Mouse (Mus musculus) ovary, postnatal 36 days (tissue): Measurements from ENCODE around the gene Arpc3.

Experiments
- DNase-seq: peaks from one replicate; pipeline ENCODE4 v3.0.0; 2022; ENCODE audit warnings: low spot score, mixed read lengths

Arpc3 gene

DNA sequence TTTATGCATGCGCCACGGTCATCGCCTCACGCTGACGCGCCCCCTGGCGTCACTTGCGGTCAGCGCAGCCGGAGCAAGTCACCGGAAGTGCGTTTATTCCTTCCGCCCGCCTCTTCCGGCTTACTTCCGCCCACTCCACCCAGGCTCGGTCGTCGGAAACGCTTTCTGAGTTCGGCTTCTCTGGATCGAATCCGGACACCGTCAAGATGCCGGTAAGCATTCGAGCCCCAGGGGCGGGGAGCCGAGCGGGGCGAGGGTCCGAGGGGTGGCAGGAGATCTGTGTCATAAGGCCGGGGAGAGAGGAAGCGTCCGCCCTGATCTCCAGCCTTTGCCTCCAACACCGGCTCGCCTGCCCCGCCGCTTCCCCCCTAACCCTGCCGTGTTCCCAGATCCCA, at the start of gene Arpc3:
Gene Arpc3, plus strand, starts transcription at position 93 of the 395 bp plus-strand sequence.
- DNase-seq: peak; percentile 90

DNA sequence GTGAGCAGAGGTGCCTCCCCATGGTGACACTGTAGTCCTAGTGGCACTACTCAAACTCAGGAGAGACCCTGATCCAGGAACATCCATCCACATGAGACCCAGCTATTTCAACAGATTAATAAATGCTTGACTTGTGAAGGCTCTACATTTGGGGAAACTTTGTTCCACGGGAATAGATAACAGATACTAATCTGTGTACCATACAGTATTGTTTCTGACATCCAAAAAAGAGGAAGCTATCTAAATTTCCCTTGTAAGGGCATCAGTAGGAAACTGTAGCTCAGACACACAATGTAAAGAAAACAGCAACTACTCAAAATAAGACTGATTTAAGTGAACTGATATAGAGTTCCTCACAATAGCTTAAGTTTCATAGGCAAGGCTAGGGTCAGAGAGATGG, 48.8 kb upstream of the Arpc3 start:
- no peak for DNase-seq

DNA sequence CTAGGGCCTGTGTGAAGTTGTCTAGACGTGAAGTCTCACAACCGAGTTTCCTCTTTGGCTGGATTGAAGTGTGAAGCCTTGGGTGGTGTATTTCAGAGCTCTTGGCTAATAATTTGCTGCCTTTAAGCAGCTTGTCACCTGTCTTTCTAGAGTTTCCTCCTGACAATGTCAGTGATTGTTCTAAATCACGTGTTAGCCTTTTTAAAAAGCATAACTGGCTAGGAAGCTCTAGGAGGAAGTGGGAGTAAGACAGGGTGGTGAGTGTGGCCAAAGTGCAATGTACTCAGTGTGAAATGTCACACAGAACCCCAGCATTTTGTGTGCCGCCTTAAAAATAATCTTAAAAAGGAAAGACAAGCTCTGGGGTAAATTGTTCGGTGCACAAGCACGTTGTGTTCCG, 47.9 kb upstream of the Arpc3 start:
- no peak for DNase-seq

DNA sequence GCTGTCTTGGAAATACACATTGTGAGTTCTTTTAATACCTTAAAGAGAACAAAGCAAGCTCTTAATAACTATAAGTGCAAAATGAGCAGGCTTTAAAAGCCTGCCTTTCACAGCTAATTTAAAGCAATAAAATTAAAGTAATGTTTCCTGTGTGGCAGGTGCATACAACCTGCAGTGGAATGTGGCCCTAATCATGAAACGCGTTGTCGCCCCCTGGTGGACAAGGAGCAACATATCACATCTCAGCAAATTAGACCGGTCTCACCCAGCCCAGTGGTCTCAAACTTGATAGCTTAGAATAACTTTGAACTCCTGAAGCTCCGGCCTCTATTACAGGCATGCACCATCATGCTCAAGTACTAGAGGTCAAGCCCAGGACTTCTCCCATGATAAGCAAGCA, 47.4 kb upstream of the Arpc3 start:
- DNase-seq: peak; percentile 73

DNA sequence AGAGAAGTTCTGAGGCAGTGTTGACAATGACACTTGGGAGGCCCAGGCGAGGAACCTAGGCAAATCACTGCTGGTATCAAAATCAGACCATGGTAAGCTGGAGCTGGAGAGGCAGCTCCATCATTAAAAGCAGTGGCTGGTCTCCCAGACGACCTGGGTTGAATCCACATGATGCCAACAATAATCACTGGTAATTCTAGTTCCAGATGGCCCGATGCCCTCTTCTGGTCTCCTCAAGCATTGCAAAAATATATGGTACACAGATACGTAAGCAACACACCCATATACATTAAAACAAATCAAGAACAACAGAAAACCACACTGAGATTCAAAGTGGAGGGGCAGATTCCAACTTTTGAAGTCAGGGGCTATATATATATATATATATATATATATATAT, 45.9 kb upstream of the Arpc3 start:
- DNase-seq: no peak

DNA sequence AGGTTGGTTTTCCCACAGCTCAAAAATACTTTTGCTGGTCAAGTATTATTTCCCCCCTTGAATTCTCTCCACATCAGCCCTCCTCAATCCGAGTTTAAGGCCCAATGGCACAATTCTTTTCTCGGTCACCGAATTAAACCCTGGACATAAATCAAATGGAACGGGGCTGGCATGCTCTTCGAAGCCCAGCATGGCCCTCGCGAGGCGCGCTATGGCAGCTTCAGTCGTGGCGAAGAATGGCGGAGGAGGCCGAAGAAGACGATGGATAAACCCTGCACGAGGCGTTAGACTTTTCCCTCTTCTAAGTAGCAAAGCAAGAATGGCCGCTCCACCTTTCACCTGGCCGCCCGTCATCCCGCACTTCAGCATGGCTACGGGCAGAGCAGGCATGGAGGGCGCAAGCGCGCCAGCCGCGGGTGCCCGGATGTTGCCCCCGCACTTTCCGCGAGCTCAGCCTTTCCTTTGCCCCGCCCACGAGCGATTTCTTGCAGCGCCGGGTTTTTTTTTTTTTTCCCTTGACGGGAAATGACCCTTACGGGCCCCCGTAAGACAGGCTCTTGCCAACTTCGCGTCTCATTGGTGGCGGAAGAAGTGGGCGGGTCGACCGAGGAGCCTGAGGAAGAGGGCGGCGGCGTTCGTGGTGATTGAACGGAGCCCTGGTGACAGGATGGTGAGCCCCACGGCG, 37.7 kb upstream of the Arpc3 start, which contains the start of the genes Rad9b and Vps29:
Gene Rad9b, minus strand, starts transcription at position 427 of the 685 bp plus-strand sequence.
Gene Vps29, plus strand, starts transcription at position 563 of the 685 bp plus-strand sequence.
- DNase-seq: peak; percentile 97

DNA sequence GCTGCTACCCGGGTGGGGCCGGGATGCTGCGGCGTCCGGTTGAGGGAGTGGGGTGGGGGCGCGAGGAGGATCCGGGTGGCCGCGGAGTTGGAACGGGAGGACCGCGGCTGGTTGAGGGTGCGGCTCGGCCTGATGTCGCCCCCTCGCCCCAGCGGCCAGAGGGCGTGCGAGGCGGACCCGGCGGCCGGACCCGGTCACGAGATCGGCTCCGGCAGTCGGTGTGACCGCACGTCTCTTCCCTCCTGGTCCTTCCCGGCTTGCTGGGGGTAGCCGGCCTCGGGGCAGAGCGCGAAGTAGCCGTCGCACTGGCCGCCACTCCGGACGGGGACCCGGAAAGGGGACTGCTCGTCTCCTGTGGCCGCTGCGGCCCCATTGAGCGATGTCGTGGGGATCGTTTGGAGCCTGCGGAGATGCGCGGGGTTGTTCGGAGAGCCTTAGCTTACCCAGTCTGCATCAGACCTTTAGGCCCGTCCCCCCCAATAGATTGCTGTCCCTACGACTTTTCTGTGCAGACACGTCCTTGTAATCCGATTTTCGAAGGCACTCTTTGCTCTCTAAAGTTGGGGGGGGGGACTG, 37.1 kb upstream of the Arpc3 start:
- no peak for DNase-seq

DNA sequence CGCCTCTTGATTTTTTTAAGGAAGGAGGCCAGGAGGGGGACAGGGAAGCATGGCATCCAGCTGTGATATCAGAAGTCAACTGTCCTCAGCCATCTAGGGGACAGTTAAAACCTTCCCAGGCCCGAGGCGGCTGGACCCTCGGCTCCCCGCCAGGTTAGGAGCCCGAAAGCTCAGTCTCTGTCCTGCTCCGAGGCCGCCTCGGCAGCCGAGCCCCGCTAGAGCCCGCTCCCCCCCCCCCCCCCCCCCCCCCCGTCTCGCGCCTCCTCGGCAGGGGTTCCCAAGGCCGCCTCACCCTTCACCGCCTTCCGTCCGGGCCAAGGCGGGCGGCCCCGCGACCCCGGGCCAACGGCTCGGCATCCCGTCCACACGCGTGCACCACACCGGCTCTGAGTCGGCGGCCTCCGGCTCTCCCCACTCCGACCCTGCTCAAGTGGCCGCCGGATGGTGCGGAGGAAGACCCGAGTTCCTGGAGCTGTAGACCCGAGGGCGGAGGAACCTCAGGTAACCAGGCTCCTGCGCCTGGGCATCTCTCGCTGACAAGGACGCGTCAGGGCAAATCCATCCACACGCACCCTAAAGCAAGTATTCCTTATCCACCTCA, 20.0 kb upstream of the Arpc3 start, which contains the start of gene Gpn3:
Gene Gpn3, plus strand, starts transcription at position 286 of the 601 bp plus-strand sequence.
- DNase-seq: no peak

DNA sequence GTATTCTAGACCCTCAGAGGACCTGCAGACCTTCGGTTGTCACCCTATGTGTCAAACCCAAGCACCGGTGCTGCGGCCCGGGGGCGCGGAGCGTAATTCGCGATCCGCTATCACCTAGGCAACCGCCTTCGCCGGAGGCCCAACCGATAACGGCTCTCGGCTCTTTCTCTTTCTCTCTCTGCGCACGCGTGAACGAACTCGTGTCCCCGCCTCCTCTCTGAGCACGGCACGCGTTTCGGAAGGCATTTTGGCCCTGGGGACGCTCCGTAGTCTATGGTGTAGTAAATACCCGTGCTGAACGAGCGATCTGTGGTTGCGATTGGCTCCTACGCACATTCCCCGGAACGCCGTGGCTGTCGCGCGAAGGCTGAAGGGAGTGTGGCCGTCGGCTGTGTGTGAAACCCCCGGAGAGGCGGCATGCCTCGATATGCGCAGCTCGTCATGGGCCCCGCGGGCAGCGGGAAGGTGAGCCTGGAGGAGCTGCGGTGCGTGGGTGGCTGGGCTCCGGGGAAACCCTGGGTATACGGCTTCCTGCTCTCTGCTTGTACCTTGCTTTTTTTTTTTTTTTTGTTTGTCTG, 19.4 kb upstream of the Arpc3 start, which contains the start of gene Fam216a:
Gene Fam216a, minus strand, starts transcription at position 173 of the 578 bp plus-strand sequence.
- DNase-seq: peak; percentile 99

DNA sequence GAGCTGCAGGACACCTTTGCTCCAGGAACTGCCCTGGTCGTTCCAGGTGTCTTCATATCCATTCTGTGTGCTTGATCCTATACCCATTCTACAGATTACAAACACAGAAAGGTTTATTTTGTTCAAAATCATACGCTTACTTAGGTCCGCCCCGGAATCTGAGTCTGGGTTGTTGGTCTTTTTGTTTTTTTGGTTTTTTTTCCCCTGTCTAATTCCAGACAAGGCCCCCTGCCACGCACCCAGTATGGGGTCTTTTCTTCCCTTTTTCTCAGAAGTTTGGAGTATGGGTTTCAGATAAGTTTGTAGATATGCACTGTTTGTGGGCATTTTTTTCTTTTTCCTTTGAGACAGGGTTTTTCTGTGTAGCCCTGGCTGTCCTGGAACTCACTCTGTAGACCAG, 18.8 kb upstream of the Arpc3 start:
- no peak for DNase-seq

DNA sequence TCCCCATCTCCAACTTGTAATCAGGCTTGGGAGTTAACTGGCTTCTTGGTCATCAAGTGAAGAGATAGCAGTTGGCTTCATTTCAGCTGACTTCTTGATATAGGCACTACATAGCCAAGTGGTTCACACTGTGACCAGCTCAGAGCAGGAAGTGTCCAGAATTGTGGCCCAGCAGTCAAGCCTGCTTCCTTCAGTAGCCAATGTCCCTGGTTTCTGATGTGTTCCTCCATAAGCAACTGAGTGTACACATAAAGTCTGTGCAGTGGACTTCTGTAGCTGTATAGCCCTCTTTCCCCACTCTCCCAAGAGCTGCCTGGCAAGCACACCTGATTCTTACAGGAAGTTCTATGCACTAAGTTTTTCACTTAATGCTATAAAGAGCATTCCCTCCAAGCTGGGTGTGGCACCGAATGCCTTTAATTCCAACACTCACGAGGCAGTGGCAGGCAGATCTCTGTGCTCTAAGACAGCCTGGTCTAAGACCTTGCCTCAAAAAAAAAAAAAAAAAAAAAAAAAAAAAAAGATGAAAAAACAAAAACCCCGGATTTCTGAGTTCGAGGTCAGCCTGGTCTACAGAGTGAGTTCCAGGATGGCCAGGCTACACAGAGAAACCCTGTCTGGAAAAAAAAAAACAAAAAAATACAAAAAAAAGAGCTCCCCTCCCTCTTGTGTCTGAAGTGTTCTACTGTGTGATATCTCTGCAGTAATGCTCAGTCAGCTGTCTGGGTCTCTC, 14.4 kb upstream of the Arpc3 start:
- no peak for DNase-seq

DNA sequence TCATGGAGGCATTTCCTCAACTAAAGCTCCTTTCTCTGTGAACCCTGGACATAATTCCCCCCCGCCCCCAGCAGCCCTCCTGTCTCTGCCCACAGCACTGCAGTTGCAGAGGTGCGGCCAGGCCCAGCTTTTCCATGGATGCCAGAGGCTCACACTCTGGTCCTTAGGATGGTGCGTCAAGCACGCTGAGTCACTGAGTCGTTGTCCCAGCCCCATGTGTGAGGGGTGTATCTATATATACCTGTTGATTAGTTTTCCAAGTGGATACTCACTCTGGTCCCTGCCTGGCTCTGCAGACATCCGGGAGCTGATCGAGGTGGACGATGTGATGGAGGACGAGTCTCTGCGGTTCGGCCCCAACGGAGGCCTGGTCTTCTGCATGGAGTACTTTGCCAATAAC, 13.5 kb upstream of the Arpc3 start:
- no peak for DNase-seq

DNA sequence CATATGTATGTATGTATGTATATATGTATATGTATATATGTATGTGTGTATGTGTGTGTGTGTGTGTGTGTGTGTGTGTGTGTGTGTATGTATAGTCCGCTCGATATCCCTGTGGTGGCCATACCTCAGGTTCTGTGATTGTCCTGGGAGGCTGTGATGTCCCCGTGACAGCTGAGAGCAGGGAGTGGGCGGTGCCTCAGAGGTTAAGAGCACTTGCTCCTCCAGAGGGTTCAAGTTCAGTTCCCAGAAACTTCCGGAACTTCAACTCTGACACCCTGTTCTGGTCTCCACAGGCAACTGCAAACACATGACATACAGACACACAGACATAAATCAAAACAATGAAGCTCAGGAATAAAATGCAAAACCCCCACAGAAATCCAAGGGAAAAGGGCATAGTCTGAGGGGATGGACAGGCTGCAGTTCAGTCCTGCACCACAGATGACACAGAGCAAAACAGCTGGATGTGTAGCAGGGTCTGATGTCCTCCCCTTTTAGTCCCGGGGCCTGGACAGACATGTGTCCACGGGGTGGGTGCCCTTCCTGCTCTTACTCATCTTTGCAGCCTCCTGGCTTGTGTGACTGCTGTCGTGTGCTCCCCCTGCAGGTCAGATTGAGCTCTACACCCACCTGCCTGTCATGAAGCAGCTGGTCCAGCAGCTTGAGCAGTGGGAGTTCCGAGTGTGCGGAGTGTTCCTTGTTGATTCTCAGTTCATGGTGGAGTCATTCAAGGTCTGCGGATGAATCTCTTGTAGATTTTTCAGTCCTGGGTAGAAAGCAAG, 12.1 kb upstream of the Arpc3 start:
- DNase-seq: peak; percentile 64

DNA sequence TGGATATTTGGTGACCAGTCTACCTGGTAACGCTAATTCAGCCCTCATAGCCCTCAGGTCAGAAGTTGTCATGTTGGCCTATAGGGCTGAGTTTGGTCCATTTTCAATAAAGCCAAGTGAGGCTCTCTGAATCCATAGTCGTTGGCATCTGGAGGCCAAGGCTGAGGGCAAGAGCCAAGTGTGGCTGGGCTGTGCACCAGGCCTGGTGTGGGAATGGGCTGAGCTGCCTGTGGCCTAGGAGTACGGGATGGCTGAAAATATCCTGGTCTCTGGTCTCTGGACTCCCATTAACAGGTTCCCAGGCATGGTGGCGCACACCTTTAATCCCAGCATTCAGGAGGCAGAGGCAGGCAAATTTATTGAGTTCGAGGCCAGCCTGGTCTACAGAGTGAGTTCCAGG, 1.7 kb upstream of the Arpc3 start:
- DNase-seq: no peak

DNA sequence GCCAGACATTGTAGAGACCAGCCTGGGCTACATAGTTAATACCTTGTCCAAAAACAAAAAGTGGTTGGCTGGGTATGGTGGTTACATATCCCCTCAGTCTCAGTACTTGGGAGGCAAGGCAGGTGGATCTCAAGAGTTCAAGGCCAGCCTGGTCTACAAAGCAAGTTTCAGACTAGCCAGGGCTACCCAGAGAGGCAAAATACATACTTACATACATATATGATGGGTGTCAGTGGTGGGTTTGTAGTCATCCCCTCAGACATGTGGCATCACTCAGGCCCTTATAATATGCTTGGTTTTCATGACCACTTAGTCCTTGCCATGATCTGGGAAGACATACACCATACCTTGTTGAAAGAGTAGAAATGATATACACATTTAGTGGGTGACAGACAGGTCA, 1.0 kb upstream of the Arpc3 start:
- DNase-seq: no peak

DNA sequence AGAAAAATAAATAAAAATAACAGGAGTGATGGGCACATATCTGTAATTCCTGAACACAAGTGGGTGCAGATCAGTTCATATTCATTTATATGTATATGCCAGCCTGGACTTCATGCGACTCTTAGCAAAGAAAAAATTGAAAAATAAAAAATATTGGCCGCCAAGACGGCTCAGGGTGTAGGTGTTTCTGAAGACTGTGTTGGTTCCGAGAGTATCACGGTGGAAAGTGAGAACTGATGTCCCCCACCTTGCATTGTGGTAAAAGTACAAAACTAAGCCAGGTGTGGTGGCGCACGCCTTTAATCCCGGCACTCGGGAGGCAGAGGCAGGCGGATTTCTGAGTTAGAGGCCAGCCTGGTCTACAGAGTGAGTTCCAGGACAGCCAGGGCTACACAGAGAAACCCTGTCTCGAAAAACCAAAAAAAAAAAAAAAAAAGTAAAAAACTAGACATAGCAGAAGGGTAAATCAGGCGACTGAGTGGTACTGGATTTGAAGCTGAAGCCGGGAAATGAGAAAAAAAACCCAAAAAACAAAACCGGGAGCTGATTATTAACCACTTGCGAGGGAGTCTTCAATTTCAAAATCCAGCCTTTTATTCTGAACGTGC, 396 bp upstream of the Arpc3 start:
- no peak for DNase-seq

DNA sequence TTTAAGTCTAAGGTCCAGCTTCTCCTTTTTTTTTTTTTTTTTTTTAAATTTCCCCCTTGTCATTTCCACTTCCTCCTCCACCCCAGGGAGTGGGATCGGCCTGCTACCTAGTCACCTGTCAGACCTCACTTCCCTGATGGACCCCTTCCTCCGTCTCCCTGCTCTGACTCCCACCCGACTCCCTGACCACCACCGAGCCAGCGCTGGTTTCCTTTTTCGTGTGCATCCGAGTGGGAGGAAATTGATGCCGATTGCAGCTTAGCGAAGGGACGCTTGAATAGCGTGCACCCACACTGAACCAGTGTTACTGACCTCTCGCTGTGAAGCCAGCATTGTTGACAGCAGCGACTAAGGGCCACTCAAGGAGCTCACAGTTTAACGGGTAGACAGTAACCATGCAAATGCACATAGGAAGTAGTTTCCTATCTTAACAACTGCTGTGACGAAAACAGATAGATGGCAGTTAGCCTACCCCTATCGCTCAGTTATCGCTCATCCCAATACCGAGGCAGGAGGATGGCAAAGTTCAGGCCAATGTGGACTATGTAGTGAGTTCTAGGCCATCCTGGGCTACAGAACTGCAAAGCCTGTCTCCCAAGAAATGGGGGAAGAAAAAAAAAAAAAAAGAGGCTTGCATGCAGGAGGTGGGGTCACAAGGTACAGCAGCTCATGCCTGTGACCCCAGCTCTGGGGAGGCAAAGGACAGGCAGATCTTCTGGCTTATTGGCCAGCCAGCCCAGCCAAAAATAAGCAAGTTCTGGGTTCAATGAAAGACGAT, 738 bp downstream of the Arpc3 start:
- no peak for DNase-seq

DNA sequence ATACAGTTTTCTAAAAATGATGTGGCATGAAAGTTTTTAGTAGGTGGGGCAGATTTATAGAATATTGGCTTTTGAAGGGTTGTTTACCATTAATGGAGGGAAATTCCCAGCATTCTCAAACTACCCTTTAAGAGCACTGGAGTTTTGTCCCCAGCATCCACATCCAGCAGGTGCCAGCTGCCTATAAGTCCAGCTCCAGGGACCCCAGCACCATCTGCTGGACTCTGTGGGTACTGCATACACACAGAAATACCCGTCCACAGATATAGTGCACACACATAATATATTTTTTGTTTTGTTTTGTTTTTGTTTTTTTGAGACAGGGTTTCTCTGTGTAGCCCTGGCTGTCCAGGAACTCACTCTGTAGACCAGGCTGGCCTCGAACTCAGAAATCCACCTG, 2.2 kb downstream of the Arpc3 start:
- peak; percentile 60 for DNase-seq

DNA sequence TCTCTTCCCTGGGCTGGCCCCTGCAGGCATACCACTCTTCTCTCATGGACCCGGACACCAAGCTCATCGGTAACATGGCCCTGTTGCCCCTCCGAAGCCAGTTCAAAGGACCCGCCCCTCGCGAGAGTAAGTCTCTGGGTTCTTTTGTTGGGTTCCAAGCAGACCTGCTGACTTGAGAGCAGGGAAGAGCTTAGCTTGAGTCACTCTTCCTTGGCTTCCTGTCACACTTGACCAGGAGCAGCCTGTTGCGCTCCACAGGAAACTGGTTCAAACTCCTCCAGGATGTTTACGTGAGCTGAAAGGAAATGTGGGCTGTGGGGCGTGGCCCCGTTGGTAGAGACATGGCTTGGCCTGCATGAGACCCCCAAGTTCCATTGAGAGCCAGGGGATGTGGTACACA, 5.1 kb downstream of the Arpc3 start:
- DNase-seq: no peak

DNA sequence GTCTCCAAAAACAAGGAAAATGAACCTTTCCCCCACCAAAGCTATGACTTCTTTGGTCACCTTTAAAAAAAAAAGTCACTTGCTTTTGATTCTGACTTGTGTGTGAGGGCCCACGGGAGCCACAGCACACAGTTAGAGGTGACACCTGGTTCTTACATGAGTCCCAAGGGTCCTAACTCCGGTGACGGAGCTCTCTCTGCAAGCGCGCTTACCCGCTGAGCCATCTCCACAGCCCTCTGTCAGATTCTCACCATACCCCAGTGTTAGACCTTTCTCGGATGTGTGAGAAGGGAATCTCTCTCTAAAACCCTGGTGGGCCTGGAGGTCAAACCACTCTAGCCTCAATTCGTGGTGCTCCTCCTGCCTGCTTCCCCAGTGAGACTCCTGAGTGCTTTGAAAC, 5.8 kb downstream of the Arpc3 start:
- DNase-seq: no peak
